Mouse (Mus musculus) activated CD4-positive, CD25-positive, alpha-beta regulatory T cell, adult 4 months (primary cell): Measurements from ENCODE around the gene Csf3. TPM values are rescaled to one million over a fixed set of nuclear protein-coding genes. Genes with fewer than 3 reads are reported as not detected.
"Not testable (repeated sequence)": the region's sequence is repeated elsewhere in the genome, so short reads cannot be mapped to it uniquely, and the experiment has no call there.

Experiments used
- ATAC-seq: one replicate; pipeline ENCODE4 v1.8.0; 2017
- polyA plus RNA-seq, 2 experiments: library from polyadenylated mRNA; unstranded; fragments of 100-300 nt; shearing (Covaris generic); gene quantifications; one replicate each; pipeline ENCODE4 v1.2.1; 2017

Csf3 gene
- not detected for polyA plus RNA-seq

- ATAC-seq, result no peak
These were observed at the start of gene Csf3 for GRCm38 (mm10) chr11:98701213-98701670. Csf3 (plus strand) TSS chr11:98701263.

- peak; percentile 63 for ATAC-seq
These were observed 46.0 kb upstream of the Csf3 start for GRCm38 (mm10) chr11:98655076-98655475.

- ATAC-seq, result no peak
These were observed 40.5 kb upstream of the Csf3 start for GRCm38 (mm10) chr11:98660517-98660916.

GRCm38 (mm10) chr11:98664091-98664490, 37.0 kb upstream of the Csf3 start, which contains the start of gene Gsdma:
Gsdma (plus strand) TSS chr11:98664351.
- no peak for ATAC-seq

- no peak for ATAC-seq
These were observed 32.1 kb upstream of the Csf3 start for GRCm38 (mm10) chr11:98668984-98669383.

GRCm38 (mm10) chr11:98671284-98671815, 29.7 kb upstream of the Csf3 start:
- no peak for ATAC-seq

GRCm38 (mm10) chr11:98671857-98672256, 29.2 kb upstream of the Csf3 start:
- ATAC-seq, result no peak

- ATAC-seq, result no peak
These were observed 28.6 kb upstream of the Csf3 start for GRCm38 (mm10) chr11:98672482-98672881.

- peak; percentile 75 for ATAC-seq
These were observed 27.9 kb upstream of the Csf3 start for GRCm38 (mm10) chr11:98673136-98673535.

GRCm38 (mm10) chr11:98675829-98676363, 25.2 kb upstream of the Csf3 start:
- no peak for ATAC-seq

GRCm38 (mm10) chr11:98680023-98680422, 21.0 kb upstream of the Csf3 start:
- ATAC-seq, result no peak

GRCm38 (mm10) chr11:98680595-98680994, 20.5 kb upstream of the Csf3 start:
- ATAC-seq, result not testable (repeated sequence)

- ATAC-seq, result no peak
These were observed 19.9 kb upstream of the Csf3 start for GRCm38 (mm10) chr11:98681186-98681585.

- peak; percentile 88 for ATAC-seq
These were observed 19.0 kb upstream of the Csf3 start, which contains the start of gene Psmd3 for GRCm38 (mm10) chr11:98681786-98682745. Psmd3 (plus strand) TSS chr11:98682554.

GRCm38 (mm10) chr11:98682811-98683210, 18.3 kb upstream of the Csf3 start:
- no peak for ATAC-seq

GRCm38 (mm10) chr11:98685642-98686041, 15.4 kb upstream of the Csf3 start:
- ATAC-seq, result no peak

- ATAC-seq, result no peak
These were observed 14.1 kb upstream of the Csf3 start for GRCm38 (mm10) chr11:98686976-98687375.

GRCm38 (mm10) chr11:98688009-98688408, 13.1 kb upstream of the Csf3 start:
- ATAC-seq, result no peak

- no peak for ATAC-seq
These were observed 7.9 kb upstream of the Csf3 start for GRCm38 (mm10) chr11:98693201-98693600.

- no peak for ATAC-seq
These were observed 7.3 kb upstream of the Csf3 start for GRCm38 (mm10) chr11:98693746-98694145.

- no peak for ATAC-seq
These were observed 6.8 kb upstream of the Csf3 start for GRCm38 (mm10) chr11:98694301-98694700.

GRCm38 (mm10) chr11:98695408-98695807, 5.7 kb upstream of the Csf3 start:
- no peak for ATAC-seq

GRCm38 (mm10) chr11:98696454-98697216, 4.4 kb upstream of the Csf3 start:
- ATAC-seq, result no peak
